Mouse (Mus musculus): Measurements from ENCODE around the gene Lingo1. TPM values are rescaled to one million over a fixed set of nuclear protein-coding genes. Genes with fewer than 3 reads are reported as not detected.

Gene Lingo1
- total RNA-seq, 2 experiments from 2014 or later: not detected

- ATAC-seq (replicated peaks; ENCODE audit: low FRiP score, low TSS enrichment, poor library complexity, severe bottlenecking): no peak
Measured at GRCm38 (mm10) chr9:56580101-56580500, 216.2 kb downstream of the Lingo1 start.

- ATAC-seq (replicated peaks; ENCODE audit: low FRiP score, low TSS enrichment, poor library complexity, severe bottlenecking): no peak
Measured at GRCm38 (mm10) chr9:56577405-56577804, 218.9 kb downstream of the Lingo1 start.

- ATAC-seq (replicated peaks; ENCODE audit: low FRiP score, low TSS enrichment, poor library complexity, severe bottlenecking): no peak
Measured at GRCm38 (mm10) chr9:56572534-56573479, 223.5 kb downstream of the Lingo1 start.

Other genes starting within 250 kb of the Lingo1 start
- gene Odf3l1, start 68.2 kb upstream of the Lingo1 start, total RNA-seq (2014; fragmentation: Nextera tagmentation): not detected in 2 replicates
- gene Odf3l1, start 68.2 kb upstream of the Lingo1 start, total RNA-seq (2017): not detected in 2 replicates
- gene Cspg4, start 68.6 kb upstream of the Lingo1 start, total RNA-seq (2014; fragmentation: Nextera tagmentation): not detected in 2 replicates
- gene Cspg4, start 68.6 kb upstream of the Lingo1 start, total RNA-seq (2017): not detected in 2 replicates
- 2.3 and 2.8 TPM in 2 replicates for gene Snx33, start 131.9 kb upstream of the Lingo1 start, total RNA-seq (2014; fragmentation: Nextera tagmentation)
- gene Snx33, start 131.9 kb upstream of the Lingo1 start, total RNA-seq (2017): 1.9 and 3.4 TPM in 2 replicates
- gene Imp3, start 141.0 kb upstream of the Lingo1 start, total RNA-seq (2014; fragmentation: Nextera tagmentation): 118 and 148 TPM in 2 replicates
- gene Imp3, start 141.0 kb upstream of the Lingo1 start, total RNA-seq (2017): 108 and 128 TPM in 2 replicates
- 20.2 and 20.5 TPM in 2 replicates for gene Snupn, start 154.4 kb upstream of the Lingo1 start, total RNA-seq (2014; fragmentation: Nextera tagmentation)
- 10.3 and 15.5 TPM in 2 replicates for gene Snupn, start 154.4 kb upstream of the Lingo1 start, total RNA-seq (2017)
- 7.2 and 9.2 TPM in 2 replicates for gene Ptpn9, start 198.5 kb upstream of the Lingo1 start, total RNA-seq (2014; fragmentation: Nextera tagmentation)
- 8.2 and 8.4 TPM in 2 replicates for gene Ptpn9, start 198.5 kb upstream of the Lingo1 start, total RNA-seq (2017)